Mouse (Mus musculus): ENCODE measurements around the gene Casp14.
"Not testable (repeated sequence)": the region's sequence is repeated elsewhere in the genome, so short reads cannot be mapped to it uniquely, and the experiment has no call there.

Gene Casp14

DNA sequence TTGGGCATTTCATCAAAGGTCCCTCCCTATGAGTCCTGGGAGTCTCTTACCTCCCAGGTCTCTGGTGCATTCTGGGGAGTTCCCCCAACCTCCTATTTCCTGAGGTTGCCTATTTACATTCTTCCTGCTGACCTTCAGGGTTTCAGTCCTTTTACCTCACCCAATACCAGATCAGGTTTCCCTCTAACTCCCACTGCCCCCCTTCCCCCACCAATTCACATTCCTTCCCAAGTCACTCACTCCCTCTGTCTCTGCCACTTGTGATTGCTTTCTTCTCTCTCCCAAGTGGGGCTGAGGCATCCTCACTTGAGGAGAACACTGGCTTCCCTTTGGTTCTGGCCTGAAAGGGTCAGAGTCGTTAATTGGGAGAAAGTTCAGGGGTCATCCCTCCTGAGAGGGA is 48.0 kb downstream of the Casp14 start:
- not testable (repeated sequence) for DNase-seq (ENCODE audit: low spot score in 2 of 2)

DNA sequence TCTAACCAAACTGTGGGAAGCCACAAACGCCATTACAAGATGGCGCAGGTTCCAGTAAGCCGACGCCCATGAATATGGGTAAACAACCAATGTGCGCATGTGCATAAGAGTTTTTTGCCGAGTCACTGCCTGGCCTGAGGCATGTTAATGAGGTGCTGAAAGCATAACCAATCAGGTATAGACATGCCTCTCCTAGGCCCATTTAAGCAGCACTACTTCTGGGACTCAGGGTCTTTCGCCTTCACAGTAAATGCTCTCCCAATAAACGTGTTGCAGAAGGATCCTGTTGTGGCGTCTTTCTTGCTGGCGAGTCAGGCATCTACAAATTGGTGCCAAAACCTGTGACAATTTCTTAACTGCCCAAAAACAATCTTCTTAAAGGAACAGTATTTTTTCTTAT is 51.4 kb downstream of the Casp14 start:
- not testable (repeated sequence) for DNase-seq (ENCODE audit: low spot score in 2 of 2)

DNA sequence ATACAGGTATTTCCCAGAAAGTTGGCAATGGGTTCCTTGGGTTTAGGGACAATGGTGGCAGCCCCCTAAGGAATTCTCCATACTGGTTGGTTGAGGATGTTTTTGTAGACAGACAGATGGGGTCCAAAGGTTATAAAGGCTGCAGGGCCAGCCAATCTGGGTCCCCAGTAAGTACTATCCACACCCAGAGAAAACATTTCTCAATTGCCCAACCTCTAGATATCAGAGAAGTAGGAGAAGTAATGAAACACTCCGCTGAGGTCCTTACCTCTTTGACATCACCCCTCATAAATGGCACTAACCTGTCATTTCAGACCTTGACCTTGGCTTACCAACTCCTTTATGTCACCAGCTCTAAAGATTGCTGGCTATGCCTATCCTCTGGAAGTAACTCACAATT is 53.5 kb downstream of the Casp14 start:
- DNase-seq (ENCODE audit: low spot score in 2 of 2), result no peak

Data from spleen, postnatal 14 days (tissue).